Mouse (Mus musculus) urinary bladder, postnatal 10 days (tissue): ENCODE data around the gene Trip13.
A peak's percentile ranks its signal among the peaks of the same experiment; 100 is the strongest.

Experiments used
- DNase-seq: peaks from one replicate; pipeline ENCODE4 v3.0.0; 2022; ENCODE audit warnings: low spot score

Gene Trip13

DNA sequence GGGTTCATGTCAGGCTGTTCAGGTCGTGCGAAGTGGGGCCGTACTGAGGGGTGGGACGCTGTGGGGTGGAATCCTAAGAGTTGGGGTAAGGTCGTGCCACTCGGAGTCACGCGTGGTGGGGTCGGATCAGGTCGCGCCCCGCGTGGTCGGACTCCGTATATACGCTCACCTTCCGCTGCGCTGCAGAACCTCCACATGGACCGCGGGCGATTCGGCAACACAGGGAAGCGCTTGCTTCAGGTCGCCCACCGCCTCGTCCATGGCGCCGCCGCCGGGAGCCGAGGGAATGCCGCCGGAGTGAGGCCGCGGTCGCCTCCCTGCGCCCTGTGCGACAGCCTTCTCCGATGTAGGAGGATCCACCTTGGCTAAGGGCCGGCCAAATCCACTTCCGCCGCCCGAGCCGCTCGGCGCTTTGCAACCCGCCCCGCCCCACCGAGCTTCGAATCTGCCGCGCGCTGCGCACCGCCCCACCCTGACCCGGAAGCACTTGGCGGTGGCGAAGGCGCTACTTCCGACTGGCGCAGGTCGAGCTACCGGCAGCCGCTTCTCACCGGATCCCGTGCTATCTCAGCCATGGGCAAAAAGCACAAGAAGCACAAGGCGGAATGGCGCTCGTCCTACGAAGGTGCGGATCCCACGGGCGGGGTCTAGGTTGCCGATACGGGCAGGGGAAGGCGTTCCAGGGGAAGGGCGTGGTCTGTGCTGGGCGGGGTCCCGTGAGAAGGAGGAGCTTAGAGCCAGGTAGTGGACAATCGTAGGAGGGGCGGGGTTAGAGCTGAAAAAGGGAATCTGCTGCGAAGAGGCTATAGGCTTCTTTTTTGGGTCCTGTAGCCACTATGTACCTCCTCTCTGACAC, at the start of gene Trip13, which contains the start of gene Brd9:
Gene Trip13, minus strand, starts transcription at position 464 of the 856 bp plus-strand sequence.
Gene Brd9, plus strand, starts transcription at position 491 of the 856 bp plus-strand sequence.
- peak; percentile 76 for DNase-seq

DNA sequence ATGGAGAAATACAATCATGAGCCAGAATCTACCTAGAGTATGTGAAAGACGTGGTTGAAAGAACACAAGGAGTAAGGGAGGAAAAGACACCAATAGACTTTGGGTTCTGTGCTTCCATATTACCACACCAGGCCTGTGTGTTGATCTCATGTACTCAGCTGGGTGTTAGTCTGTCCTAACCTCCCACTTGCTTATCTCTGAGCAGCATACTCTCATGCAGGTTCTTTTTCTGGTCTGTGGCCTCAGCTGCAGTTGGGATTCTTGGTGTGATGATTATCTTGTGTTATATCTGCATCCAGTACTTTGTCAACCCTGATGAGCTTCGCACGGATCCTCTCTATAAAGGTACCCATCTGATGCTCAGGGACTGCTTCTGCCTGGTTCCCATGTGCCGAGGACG, 39.4 kb upstream of the Trip13 start:
- DNase-seq: no peak

DNA sequence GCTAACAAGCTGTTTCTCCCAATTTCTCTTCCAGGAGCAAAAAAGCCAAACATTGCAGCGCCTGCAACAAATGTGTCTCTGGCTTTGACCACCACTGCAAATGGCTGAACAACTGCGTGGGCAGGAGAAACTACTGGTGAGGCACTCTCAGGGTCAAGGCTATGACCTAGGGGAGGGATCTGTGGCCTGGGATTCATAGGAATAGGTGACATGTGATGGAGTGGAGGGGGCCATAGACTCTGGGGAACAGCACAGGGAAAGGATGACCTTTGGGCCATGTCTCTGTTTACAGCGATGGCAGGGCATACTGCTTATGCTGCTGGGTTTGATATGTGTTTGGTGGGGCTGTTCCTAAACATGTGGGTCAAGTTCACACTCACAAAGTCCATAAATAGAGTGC, 36.9 kb upstream of the Trip13 start:
- no peak for DNase-seq

DNA sequence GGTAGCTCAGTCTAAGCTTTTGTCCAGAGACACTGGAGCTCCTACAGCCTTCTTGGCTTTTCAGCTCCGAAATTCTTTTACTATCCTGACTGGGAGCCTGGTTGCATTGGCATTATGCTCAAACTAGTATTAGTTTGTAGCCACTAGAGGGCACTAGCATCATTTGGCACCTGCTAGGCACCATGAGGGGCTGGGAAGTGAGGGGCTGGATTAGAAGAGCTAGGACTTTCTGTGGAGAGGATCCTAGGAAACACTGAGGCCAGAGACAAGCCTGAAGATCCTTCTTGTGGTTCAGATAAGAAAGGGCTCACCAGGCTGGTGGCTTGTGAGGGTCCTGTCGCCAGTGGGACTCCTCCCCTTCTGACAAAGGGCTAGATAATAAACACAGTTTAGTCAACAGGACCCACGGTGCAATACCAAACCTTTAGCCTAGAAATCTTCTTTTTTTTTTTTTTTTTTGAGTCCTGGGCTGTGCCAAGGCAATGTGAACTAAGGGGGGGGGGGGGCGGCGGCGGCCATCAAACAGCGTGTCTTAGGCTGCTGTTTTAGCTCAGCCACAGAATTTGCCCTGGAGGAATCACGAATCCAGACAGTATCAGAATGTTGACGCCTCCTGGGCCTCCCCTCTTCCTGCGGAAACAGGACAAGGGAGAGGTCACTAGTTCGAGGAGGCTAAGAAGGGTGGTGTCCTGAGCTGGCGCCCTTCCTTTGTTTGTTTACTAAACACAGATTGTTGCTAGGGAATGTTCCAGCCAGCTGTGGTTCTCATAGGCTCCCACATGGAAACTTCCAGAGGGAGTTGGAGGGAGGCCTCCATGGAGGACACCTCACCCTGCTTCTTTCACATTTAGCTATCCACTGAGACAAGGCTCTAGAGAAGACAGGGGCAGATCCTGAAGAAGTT, 33.2 kb upstream of the Trip13 start:
- DNase-seq: no peak

DNA sequence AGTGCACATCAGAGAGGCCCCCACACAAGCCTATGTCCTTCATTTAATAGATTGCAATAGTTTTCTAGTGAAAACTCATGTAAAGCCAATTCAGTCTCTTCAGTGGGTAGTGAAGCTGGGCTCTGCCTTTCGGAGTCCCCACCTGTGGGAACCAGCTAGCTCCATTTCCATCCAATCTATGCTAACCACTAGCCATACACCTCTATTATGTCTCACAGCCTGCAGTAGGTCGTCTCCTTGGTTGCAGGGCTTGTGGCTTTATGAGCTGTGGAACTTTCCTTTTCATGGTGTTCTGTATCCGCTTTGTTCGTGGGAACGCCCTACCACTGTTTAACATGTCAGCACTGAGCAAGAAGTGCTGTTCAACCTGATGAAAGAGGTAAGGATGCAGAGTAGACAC, 26.0 kb upstream of the Trip13 start, which contains the start of gene Zdhhc11:
Gene Zdhhc11, plus strand, starts transcription at position 301 of the 400 bp plus-strand sequence.
- DNase-seq: no peak

DNA sequence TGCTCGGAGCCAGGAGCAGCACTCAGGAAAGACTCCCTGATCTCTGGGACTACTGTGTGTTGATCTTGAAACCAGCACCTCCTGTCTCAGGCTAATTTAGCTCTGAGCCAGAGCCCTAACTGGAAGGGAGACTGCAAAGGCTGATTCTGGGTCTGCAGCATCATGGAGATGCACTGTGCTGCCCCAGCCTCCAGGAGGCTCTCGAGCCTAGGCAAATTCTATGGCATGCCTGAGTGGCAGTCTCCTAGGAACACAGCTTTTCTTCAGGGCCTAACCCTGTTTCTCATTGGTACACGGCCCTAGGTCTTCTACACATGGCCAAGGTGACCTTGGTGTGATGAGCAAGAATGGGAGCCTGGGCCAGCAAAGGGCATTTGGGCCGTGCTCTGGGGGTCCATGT, 23.6 kb upstream of the Trip13 start:
- no peak for DNase-seq

DNA sequence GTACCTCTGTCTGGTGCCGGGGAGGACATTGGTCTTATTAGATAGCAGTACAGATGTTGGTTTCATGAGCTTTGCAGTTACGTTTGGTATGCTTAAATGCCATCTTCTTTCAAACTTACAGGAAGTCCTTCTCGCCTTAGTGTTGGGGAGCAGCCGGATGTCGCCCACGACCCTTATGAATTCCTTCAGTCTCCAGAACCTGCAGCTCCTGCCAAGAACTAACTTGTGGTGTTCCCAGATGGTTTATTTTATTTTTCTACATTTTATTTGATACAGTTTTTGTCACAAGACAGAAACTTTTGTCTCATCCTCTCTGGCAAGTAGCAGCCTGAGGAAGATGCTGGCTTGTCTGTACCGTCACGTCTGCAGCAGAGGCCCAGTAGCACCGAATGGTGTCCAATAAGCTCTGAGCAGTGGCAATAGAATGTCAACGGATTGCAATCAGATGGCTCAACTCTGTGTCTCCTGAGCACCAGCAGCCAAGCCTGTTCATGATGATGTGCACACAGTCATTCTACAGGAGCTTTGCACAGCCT, 22.6 kb upstream of the Trip13 start:
- no peak for DNase-seq

DNA sequence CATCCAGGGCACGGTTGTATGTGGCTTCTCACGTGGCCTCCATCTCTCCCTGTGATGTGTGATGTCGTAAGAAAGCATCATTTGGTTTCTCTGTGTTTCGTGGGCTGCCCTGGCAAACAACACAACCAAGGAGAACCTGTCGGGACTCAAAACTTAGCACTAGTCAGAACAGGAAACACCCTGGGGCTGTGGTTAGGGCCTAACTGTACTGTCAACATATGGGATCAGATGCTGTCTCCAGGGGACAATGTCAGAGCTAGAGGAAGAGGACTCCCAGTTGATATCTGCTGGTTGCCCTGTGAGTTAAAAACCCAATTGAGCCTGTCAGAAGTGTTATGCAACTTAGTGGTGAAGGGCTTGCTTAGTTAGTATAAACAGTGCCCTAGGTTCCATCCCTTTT, 17.9 kb upstream of the Trip13 start:
- no peak for DNase-seq

DNA sequence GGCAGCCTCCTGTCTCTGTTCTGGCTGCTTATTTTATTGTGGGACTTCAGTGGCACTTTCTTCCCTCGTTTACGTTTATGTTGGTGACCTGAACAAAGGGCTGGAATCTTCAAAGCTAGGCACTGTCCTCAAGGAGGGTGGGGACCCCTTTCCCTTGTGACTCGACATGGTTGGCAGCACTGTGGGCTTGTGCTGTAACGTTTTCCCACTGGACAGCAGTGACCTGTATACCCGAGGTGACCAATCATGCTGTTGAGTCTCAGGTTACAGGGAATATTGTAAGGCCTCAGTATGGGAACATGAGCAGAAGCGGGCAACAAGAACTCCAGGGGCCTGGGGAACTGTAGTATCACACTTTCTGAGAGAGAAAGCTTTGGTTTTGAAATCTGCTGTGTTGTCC, 17.1 kb upstream of the Trip13 start:
- DNase-seq: no peak

DNA sequence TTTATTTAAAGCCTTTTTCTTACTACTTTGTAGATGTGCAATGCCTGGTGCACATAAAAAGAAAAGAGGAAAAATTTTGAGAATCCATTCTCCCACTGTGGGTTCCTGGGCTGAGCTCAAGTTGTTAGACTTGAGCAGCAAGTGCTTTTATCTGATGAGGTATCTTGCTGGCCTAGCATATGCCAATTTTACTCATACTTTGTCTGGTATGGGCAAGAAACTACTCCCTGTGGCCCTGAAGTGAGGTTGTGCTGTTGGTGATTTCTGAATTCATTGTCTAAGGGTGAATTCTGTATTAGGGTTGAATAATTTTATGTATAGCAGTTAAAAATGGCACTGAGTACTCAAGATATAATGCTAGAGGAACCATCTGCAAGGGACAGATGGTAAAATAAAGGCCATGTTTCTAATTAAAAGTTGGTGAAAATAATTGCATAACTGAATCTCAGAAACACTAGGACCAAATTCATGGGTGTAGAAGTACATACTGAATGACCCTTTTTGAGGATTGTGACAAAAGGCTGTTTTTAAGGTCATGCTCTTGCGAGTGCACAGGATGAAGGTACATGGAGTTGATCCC, 16.1 kb upstream of the Trip13 start:
- no peak for DNase-seq

DNA sequence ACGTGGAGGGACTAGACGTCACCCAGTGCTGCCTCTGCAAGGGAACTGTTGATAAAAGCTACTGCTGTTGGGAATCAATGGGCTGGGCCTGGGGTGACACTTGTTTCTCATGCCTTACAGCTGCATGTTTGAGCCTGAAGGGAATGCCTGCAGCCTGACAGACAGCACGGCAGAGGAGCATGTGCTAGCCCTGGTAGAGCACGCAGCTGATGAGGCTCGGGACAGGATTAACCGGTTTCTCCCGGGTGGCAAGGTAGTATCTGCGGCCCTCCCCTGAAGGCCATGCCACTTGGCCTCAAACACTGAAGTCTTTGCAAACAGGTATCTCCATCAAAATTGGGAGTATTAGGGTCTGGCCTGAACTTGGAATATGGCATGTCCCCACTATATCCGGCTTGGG, 7.0 kb upstream of the Trip13 start:
- no peak for DNase-seq

DNA sequence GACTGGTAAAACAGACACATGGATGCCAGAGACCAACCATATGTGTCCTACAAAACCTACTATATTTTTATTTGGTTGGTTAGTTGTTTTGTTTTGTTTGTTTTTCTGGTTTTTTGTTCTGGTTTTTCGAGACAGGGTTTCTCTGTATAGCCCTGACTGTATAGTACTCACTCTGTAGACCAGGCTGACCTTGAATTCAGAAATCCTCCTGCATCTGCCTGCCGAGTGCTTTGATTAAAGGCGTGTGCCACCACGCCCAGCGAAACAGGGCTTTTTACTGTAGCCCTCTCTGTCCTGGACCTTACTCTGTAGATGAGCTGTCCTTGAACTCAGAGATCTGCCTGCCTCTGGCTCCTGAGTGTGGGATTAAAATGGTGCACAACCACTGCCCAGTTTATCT, 1.5 kb upstream of the Trip13 start:
- no peak for DNase-seq

DNA sequence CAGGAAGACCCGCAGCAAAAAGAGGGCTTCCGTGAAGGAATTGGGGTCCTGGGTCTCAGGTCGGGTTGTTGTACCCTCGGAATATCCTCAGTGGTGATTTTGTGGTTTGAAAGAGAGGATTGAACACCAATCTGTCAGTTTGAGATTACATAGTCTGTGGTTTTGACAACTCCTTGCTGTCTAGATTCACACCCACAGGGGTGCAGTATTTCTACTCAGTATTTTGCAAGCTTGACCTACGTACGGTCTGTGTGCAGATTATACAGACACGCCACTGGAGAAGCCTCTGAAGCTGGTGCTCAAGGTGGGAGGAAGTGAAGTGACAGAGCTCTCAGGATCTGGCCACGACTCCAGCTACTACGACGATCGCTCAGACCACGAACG, 585 bp upstream of the Trip13 start:
- no peak for DNase-seq

DNA sequence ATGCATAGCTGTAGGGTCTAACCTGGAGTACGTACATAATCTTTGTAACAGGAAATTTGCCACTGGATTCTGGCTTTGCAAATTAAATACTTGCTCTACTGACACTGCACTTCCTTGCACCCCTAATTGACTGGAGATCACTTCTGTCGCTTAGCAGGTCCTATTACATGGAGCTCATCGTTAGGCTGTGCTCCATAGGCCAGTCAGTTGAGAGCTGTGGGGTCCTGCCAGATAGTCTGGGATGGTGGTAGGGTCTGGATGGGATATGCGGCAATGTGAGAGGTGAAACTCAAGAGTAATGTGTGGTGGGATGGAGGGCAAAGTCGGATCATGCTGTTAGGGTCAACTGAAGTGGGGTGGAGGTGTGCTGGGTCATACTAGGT, 655 bp downstream of the Trip13 start:
- DNase-seq: no peak

DNA sequence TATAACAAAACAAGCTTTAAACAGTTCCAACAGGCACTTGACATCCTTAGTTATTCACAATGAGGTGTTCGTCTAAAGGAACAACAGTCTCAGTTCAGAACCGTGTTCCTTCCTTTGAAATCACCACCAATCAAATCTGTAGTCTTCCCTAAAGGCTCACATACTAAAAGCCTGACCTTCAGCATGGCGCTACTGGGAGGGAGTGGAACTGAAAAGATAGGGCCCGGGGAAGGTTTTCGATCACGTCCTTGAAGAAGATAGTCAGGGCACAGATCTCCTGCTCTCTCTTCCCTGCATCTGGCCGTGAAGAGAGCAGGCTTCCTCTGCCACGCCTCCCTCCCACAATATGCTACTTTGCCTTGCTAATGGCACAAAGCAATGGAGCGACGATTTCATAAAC, 5.4 kb downstream of the Trip13 start:
- DNase-seq: no peak

DNA sequence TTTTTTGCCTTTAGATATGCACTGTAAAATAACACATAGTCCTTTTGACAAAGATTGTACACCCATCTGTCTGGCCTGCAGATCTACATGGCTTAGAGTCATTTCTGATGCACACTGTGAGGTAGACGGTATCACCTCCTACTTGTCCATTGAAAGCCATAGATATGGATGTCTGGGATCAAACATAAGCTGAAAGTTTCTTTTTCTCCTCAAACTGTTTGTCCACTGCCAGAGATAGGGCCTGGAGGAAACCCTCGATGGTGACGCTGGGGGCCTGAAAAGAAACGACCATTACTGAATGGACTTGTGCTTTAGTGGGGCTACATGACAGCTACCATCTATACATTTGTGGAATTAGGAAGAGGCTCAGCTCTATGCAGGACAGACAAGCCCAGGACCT, 24.5 kb downstream of the Trip13 start:
- DNase-seq: no peak

DNA sequence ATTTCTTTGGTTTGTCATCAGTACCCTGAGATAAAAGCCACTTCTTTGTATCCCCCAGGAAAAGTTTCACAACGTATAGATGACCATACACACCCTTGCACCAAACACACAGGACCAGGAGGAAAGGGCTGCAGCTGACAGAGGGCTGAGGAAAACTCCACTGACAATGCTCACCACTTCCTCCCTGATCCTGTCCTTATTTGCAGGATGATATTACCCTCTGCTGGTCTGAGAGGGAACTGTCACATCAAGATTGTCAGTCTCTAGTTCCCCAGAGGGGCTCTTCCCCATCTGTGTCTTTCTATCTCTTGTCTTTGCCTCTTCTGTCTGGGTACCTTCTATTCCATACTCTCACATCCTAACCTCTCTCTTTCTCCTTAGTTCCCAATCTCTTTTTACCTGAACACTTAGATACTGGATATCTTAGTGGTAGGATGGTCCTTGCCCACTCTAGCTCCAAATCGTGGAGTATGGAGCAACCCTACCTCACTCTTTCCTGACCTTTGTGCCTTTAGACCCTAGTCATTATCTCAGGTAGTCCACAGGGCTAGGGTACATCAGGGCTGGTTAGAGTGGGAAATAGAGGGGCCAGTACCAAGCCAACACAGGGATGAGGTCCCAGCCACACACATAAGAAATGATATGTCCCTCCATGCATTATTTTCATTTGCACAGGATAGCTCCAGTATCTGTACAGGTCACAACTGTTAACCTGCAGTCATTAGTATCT, 29.7 kb downstream of the Trip13 start:
- no peak for DNase-seq

DNA sequence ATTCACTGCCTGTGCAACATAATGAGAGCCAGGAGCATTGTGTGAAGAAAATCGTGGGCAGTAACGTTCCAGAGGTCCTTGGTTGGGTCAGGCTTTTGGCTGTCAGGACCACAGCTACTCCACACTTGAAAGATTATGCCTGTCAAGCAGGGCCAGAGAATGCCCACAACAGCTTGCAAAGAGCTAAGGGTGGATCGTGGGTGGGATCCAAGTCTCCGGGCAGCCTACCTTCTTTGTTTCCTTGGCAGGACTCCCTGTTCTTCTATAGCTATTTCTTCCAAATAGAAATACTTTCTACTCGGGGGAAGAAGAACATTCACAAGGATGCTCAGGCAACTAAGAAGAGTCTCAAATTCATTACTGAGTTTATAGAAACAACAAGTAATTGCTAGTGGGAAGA, 30.4 kb downstream of the Trip13 start:
- DNase-seq: no peak

DNA sequence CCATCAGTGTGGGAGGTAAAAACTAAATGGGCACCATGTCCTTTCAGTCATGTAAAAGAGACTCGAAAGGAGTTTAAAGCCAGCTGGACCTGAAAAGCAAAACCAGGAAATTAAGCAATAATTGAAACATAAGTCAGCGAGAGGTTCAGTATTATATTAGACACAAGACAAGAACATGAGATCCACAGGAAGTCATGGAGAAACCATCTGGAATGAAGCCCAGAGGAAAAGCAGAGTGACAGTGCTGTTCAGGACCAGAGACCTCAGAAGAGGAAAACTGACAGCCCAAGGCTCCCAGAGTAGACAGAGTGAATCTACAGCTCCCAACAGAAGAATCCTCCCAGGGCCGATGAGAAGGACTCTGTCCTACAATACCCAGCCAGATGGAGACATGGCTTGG, 40.0 kb downstream of the Trip13 start:
- no peak for DNase-seq

DNA sequence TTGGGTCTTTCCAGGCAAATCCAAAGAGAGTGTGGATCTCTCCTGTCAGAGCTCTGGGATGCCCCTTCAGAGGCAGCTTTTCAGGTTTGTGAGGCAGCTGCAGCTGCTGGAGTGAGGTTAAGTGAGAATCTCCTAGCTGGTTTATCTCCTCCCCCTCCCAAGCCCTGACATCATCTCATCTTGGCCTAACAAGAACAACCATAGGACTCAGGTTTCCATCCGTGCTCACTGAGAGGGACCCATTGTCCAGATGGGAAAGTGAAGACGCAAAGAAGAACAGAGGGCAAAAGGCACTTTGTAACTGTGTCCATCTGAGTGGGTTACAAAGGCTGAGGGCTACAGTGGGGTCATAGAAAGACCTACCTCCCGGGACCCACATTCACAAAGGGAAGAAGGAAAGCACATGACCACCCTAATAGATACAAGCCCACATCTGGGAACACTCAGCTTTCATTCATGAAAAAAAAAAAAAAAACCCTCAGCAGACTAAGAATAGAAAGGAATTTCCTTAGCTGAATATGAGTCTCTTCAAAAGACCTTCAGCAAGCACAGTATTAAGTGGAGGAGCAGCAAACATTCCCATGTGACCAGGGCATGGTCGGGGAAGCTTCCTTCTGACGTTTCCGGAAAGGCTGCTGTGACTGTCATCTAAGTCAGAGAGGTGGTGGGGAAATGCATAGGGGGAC, 44.9 kb downstream of the Trip13 start:
- DNase-seq: no peak

DNA sequence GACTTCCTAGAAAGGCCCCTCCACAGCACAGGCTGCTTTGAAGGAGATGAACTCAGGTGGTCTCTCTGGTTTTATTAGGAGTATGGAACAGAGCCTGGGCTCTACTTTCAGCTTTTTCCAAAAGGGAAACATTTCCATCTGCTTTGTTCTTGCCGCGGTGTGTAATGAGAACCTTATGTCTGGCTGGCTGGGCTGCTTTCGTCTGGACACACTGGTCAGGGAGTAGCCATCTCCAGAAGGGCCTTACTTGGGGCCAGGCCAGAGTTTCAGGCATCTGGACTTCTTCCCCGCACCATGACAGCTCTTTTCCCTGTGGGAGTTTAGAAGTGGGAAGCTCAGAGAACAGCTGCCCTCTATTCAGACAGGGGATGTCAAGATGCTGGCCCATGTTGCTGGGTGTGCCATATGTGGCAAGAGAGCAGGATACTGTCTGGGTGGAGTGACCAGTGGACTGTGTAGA, 50.1 kb downstream of the Trip13 start:
- no peak for DNase-seq
